Mouse (Mus musculus): ENCODE results near the gene Rfx4. TPM values are rescaled to one million over a fixed set of nuclear protein-coding genes. Genes with fewer than 3 reads are reported as not detected.

The Rfx4 gene
- polyA plus RNA-seq, 1 experiment from 2014 or later: not detected

DNA sequence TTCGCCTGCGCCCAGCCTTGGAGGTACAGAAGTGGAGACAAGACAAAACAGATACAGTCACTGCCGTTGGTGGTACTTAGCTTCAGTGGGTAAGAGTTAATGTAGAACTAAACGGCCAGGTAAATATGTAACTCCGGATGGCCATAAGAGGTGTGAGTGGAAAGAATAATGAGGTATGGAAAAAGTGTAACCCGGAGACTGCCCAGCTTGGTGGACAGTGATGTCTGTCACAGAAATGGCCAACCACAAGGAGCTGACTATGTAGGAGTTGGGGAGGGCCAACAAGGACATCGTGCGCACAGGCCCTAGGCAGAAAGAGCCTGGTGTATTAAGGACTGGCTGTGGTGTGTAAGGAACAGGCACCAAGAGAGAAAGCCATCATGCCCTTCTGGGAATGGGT, 130.9 kb downstream of the Rfx4 start:
- no peak for ATAC-seq
- H3K9me3 ChIP-seq (replicated peaks): no peaks in the 10 kb centered on the region
- peaks cover 14% of the 10 kb centered on the region for H3K4me1 ChIP-seq
- 0 out of 2 replicates have a peak overlapping the region, but pooled peaks have one; percentile 20 for H3K27ac ChIP-seq
- H3K9ac ChIP-seq: no peak overlapping the region
- H3K4me3 ChIP-seq: no peak overlapping the region
- 69% methylated on average over 8 of the region's 8 CpGs for WGBS (ENCODE audit: insufficient replicate concordance)
- H3K27me3 ChIP-seq (replicated peaks): no peaks in the 10 kb centered on the region
- no peaks in the 10 kb centered on the region for H3K36me3 ChIP-seq
- 0 out of 2 replicates have a peak overlapping the region, but pooled peaks have one; percentile 18 for H3K4me2 ChIP-seq

DNA sequence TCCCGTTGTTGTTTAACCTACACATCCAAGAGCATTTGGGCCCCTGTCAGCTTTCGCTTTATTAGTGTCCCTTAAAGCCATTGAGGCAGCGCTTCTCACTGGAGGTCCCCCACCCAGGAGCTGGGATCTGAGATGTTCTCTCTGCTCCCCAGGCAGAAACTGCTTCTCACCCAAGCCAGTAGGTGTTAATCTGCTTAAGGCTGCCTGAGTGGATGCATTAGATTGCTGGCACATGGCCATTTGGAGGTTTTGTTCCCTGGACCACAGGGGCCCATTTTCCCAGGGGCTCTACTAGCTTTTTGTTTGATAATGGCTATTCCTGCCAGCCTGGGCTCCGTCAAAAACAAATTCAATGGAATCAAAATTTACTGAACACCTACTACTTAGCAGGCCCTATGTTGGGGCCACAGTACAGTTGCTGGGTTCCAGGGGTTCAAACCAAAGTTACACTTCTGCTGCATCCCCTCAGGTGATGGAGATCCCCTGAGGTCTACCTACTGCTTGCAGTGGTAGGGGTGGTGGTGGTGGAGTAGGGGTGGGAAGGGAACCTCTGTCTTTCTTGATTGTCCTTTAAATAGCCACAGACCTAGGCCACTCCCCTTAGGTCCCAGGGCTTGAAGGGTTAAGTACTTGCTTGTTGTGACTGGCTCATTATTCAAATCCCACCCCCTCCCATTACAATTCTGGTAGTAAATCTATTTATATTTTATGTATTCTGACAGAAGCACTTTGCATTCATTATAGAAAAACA, 133.4 kb downstream of the Rfx4 start:
- H3K27ac ChIP-seq: no peak overlapping the region
- no peaks in the 10 kb centered on the region for H3K36me3 ChIP-seq
- no peaks in the 10 kb centered on the region for H3K27me3 ChIP-seq (replicated peaks)
- no peak overlapping the region for H3K4me3 ChIP-seq
- no peak overlapping the region for H3K9ac ChIP-seq
- ATAC-seq: no peak
- no peak overlapping the region for H3K4me2 ChIP-seq
- 52% methylated on average over 4 of the region's 4 CpGs for WGBS (ENCODE audit: insufficient replicate concordance)
- no peaks in the 10 kb centered on the region for H3K9me3 ChIP-seq (replicated peaks)
- peaks cover 14% of the 10 kb centered on the region for H3K4me1 ChIP-seq

DNA sequence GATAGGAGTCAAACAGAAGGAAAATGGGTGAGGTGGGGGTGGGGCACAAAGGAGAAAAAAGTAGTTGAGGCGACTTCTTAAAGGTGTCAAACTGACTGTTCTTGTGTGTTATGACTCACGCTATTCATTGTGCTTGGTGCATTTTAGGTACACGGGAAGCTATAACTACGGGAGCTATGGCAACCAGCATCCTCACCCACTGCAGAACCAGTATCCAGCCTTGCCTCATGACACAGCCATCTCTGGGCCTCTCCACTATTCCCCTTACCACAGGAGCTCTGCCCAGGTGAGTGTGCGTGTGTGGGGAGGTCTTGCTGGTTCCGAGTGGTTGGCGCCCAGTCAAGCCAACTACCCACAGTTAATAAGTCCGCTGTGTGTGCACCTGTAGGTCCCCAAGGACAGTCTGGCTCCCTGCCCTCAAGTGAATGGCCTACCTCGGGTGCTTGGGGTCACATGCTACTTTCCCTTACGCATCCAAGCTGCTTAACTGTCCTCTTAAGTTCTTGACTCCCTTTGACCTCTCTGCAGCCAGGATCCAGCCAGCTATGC, 140.0 kb downstream of the Rfx4 start:
- Histone ChIP-seq H3K27ac (no peak overlapping the region), H3K9ac (no peak overlapping the region), H3K4me1 (peaks cover 32% of the 10 kb centered on the region), H3K27me3 (replicated peaks) (no peaks in the 10 kb centered on the region), H3K36me3 (no peaks in the 10 kb centered on the region), H3K4me2 (no peak overlapping the region), H3K9me3 (replicated peaks) (no peaks in the 10 kb centered on the region), H3K4me3 (no peak overlapping the region)
- WGBS (ENCODE audit: insufficient replicate concordance): 76% methylated on average over 10 of the region's 10 CpGs
- ATAC-seq: no peak

DNA sequence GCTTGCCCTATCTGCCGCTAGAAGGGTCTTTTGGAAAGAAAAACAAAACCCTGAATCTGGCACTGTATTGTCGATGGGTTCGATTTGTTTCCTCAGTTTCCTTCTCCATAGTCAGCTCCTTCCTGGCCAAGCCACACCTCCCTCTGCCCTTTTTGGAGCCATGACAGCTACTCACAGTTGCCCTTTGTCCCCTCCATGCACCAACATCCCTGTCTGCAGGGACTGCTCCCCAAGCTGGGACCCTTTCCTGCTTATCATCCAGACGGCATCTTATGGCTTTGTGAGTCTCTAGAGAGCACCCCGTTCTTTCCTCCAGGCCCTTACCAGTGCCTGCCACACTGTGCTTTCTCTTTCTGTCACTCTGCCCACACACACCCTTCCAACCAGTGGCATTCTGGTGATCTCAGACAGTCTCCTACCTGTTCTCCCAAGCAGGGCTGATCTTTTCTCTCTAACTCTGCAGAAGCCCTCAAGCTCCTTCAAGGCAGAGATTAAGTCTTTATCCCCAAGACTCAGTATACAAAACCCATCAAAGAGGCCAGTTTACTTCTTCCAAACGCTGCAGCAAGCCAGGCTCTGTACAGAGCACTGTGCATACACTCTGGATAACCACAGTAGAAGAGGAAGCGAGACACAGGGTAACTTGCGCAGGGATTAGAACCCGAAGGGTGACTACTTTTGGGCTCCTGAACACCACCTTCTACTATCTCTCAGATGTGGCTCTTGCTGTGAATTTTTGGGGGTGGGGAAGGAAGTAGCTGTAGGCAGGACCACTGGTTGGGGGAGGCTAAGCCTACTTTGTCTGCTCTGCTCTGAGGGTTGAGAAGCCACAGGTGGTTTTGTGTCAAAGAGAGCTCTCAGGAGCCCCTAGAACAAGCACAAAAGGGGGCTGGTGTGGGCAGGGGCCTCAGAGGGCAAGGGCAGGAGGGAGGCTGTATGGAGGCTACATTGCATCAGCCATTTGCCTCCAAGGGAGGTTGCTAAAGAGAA, 141.4 kb downstream of the Rfx4 start:
- no peaks in the 10 kb centered on the region for H3K9me3 ChIP-seq (replicated peaks)
- peaks cover 32% of the 10 kb centered on the region for H3K4me1 ChIP-seq
- no peak for ATAC-seq

DNA sequence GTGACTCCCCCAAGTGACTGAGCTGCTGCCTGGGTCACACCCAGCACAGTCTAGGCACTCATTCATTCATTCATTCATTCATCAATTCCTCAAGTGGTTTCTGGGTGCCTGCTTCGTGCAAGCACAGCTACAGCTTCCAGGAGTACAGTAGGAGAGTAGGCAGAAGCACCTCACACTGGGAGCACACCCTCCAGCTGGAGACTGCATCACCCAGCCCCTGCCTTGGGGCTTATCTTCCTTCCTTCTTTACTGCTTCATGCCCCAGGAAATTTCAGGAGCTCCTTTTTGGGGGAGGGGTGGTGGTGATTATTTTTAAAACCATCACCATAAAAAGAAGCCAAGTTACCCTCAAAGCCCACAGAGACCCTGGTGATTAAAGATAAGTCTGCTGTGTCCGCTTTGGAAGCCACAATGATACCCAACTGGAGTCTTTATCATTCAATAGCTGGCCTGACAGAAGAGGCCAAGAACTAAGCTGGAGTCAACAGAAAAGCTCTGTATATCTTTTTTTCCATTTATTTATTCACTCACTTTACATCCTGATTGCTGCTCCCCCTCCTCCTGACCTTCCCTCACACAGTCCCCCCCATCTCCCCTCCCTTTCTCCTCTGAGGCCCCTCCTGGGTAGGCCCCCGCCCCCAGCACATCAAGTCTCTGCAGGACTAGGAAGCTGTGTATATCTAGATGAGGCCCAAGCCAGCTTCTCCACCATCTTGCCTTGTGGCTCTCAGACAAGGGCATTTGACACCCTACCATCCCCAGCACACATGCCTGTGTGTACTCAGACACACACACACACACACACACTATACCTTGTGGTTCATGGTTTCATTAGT, 142.5 kb downstream of the Rfx4 start:
- Histone ChIP-seq H3K9ac (no peak overlapping the region; the same call in 1 of the 2 replicates), H3K4me1 (peaks cover 34% of the 10 kb centered on the region), H3K36me3 (no peaks in the 10 kb centered on the region), H3K4me3 (no peak overlapping the region), H3K9me3 (replicated peaks) (no peaks in the 10 kb centered on the region), H3K27ac (no peak overlapping the region), H3K4me2 (no peak overlapping the region), H3K27me3 (replicated peaks) (no peaks in the 10 kb centered on the region)
- WGBS (ENCODE audit: insufficient replicate concordance): 19% methylated on average over 3 of the region's 3 CpGs
- peak; percentile 67 for ATAC-seq

More for the DNA sequence above, 141.4 kb downstream of the Rfx4 start:
- Histone ChIP-seq H3K27me3 (replicated peaks) (no peaks in the 10 kb centered on the region), H3K36me3 (no peaks in the 10 kb centered on the region), H3K9ac (no peak overlapping the region), H3K27ac (no peak overlapping the region), H3K4me3 (no peak overlapping the region), H3K4me2 (no peak overlapping the region)
- WGBS (ENCODE audit: insufficient replicate concordance): 39% methylated on average over 9 of the region's 9 CpGs

DNA sequence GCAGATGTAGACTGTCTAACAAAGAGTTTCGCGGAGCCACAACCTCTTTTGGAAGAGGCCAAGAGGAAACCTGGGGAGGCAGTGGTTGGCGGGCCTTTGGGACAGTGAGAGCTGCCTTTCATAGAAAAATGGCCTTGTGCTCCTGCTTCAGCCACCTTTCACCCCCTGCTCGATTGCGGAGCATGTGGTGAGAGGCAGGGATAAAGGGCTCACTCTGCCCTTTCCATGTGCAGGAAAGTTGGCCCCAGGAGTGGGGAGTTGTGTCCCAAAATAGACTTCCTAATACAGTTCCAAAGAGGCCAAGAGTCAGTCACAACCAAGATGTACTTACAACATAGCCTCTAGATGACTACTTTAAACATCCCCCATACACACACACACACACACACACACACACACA, 145.8 kb downstream of the Rfx4 start:
- peaks cover 40% of the 10 kb centered on the region for H3K4me1 ChIP-seq
- no peak overlapping the region for H3K4me3 ChIP-seq
- H3K9me3 ChIP-seq (replicated peaks): no peaks in the 10 kb centered on the region
- 81% methylated on average over 5 of the region's 5 CpGs for WGBS (ENCODE audit: insufficient replicate concordance)
- no peak overlapping the region for H3K9ac ChIP-seq
- no peak overlapping the region for H3K27ac ChIP-seq
- no peak overlapping the region for H3K4me2 ChIP-seq
- H3K36me3 ChIP-seq: no peaks in the 10 kb centered on the region
- no peaks in the 10 kb centered on the region for H3K27me3 ChIP-seq (replicated peaks)
- ATAC-seq: no peak

DNA sequence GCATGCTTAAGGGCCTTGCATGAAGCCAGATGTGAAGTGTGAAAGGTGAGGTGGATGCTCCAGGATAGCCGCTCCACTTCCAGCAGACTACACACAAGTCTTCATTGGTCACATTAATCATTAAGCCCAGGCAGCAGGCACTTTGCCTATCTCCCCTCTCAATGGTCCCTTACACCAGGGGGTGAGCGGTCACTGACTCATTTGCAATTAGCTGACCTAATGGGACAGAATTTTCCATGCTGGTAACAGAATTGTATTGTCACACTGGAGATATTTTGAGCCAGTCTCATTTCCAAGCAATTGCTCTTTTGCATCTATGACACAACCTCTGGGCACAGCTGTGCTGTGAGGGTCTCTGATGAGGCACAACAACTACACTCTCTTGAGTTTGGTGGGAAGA, 146.4 kb downstream of the Rfx4 start:
- H3K27ac ChIP-seq: no peak overlapping the region
- no peak overlapping the region for H3K9ac ChIP-seq
- H3K4me1 ChIP-seq: peaks cover 35% of the 10 kb centered on the region
- H3K4me2 ChIP-seq: no peak overlapping the region
- ATAC-seq: no peak
- H3K36me3 ChIP-seq: no peaks in the 10 kb centered on the region
- WGBS (ENCODE audit: insufficient replicate concordance): 75% methylated on average over 2 of the region's 2 CpGs
- H3K9me3 ChIP-seq (replicated peaks): no peaks in the 10 kb centered on the region
- H3K4me3 ChIP-seq: no peak overlapping the region
- no peaks in the 10 kb centered on the region for H3K27me3 ChIP-seq (replicated peaks)

DNA sequence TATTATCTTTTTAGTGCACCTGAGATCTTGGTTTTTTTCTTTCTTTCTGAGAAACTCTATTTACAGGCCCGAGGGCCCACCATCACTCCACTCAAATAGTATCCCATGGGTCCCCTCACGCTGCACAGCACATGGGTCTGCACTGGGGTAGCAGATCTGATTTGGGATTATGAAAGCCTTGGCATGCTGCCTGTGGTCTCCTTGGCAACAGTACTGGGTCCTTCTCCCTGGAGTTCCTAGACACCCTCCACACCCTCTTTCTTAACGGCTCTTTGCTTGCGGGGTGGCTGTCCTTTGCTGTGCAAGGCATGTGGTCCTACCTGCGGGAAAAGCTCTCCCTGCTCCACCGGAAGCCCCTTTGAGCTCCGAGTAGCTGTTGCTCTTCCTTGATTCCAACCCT, 147.4 kb downstream of the Rfx4 start:
- Histone ChIP-seq H3K4me3 (no peak overlapping the region), H3K27me3 (replicated peaks) (no peaks in the 10 kb centered on the region), H3K36me3 (no peaks in the 10 kb centered on the region), H3K9me3 (replicated peaks) (no peaks in the 10 kb centered on the region), H3K9ac (no peak overlapping the region), H3K27ac (no peak overlapping the region), H3K4me2 (0 out of 2 replicates have a peak overlapping the region, but pooled peaks have one; percentile 35), H3K4me1 (peaks cover 24% of the 10 kb centered on the region)
- no peak for ATAC-seq
- 51% methylated on average over 7 of the region's 7 CpGs for WGBS (ENCODE audit: insufficient replicate concordance)

DNA sequence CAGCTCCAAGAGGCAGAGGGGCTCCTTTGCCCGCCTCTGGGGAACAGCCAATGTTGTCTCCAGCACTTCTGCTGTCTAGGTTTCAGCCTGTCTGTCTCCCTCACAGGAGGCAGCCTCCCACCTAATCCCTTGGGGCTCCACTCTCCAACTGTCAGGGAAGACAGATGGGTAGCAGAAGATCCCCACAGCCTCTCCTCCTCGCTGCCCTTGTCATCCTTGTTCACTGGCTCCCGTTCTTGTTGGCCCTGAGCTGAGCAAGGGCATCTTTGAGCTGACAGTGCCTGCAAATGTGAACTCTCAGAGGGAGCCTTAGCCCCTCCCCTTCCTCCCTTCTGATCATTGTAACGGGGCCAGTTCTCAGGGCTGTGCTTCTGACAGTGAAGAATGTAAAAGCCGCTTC, 147.9 kb downstream of the Rfx4 start:
- Histone ChIP-seq H3K9ac (no peak overlapping the region), H3K4me2 (peak overlapping the region; percentile 35; the same call in 1 of the 2 replicates), H3K4me3 (no peak overlapping the region), H3K4me1 (peaks cover 20% of the 10 kb centered on the region), H3K9me3 (replicated peaks) (no peaks in the 10 kb centered on the region), H3K27ac (no peak overlapping the region), H3K36me3 (no peaks in the 10 kb centered on the region), H3K27me3 (replicated peaks) (no peaks in the 10 kb centered on the region)
- no peak for ATAC-seq
- WGBS (ENCODE audit: insufficient replicate concordance): 11% methylated on average over 5 of the region's 5 CpGs

DNA sequence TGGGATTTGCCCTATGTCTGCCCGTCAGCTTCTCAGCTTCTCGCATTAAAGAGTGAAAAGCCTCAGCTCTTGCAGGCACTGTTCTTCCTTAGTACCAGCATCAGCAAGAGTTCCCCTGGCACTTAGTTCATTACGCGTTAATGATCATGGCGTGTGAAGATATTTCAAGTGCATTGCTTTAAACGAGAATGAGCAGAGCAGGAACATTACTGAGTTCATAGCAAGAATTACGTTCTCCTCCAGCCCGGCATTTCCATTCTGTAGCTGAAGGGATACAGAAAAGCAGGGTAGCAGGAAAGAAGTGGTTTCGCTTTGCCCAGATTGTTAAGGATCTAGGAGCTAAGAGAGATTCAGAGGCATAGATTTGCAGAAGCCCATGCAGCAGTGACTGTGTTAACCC, 151.0 kb downstream of the Rfx4 start:
- 75% methylated on average over 9 of the region's 9 CpGs for WGBS (ENCODE audit: insufficient replicate concordance)
- Histone ChIP-seq H3K4me2 (no peak overlapping the region), H3K9ac (no peak overlapping the region), H3K9me3 (replicated peaks) (no peaks in the 10 kb centered on the region), H3K4me1 (0 out of 2 replicates have a peak, but pooled peaks cover 8% of the 10 kb centered on the region), H3K27ac (no peak overlapping the region), H3K4me3 (no peak overlapping the region), H3K36me3 (no peaks in the 10 kb centered on the region), H3K27me3 (replicated peaks) (no peaks in the 10 kb centered on the region)
- ATAC-seq: no peak

DNA sequence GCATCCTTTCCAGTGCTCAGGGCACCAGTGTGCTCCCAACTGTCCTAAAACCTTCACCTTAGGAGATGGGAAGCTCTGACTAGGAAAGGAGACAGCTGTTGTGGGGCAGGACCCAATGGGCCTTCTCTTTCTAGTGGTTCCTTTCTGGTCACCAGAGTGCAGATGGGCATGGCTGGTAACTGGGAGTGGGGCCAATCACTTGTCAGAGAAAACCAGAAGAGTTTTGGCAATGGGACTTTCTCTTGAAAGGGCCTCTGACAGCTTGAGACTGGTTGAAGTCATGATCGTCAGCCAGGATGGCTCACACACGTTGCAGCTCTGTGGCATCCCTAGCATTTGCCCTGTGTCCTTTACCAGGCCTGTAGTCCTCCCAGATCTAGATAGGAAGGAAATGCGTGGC, 152.1 kb downstream of the Rfx4 start:
- H3K27me3 ChIP-seq (replicated peaks): no peaks in the 10 kb centered on the region
- H3K36me3 ChIP-seq: no peaks in the 10 kb centered on the region
- H3K4me2 ChIP-seq: no peak overlapping the region
- no peak overlapping the region for H3K27ac ChIP-seq
- H3K4me3 ChIP-seq: no peak overlapping the region
- H3K4me1 ChIP-seq: 0 out of 2 replicates have a peak, but pooled peaks cover 8% of the 10 kb centered on the region
- H3K9me3 ChIP-seq (replicated peaks): no peaks in the 10 kb centered on the region
- WGBS (ENCODE audit: insufficient replicate concordance): 49% methylated on average over 3 of the region's 3 CpGs
- no peak for ATAC-seq
- H3K9ac ChIP-seq: no peak overlapping the region

Measured in liver, embryonic 12.5 days (tissue).